Mouse (Mus musculus) embryo, embryonic 11.5 days (tissue): ENCODE measurements around the gene Lep.

Source experiments
- DNase-seq: peaks from one replicate; pipeline ENCODE4 v3.0.0-alpha.2; 2012; ENCODE audit warnings: low read depth, low spot score

The Lep gene

GRCm38 (mm10) chr6:29117417-29118104, 57.5 kb downstream of the Lep start:
- no peak for DNase-seq

DNA sequence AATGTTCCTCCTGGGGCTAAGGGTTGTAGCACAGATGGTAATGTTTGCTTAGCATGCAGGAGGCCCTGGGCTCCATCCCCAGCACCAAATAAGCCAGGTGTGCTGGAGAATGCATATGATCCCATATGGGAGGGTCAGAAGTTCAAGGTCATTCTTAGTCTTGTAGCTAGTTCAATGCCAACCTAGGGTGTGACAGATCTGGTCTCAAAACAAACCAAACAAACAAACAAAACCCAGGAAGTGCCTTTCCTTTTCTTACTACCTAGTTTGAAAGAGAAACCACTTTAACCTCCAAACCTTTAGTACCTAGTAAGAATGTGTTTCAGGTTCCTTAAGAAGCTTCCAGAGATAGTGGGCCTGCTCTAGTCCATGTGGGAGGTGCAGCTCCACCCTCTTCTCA, 58.2 kb downstream of the Lep start:
- DNase-seq, result no peak

GRCm38 (mm10) chr6:29118963-29119362, 58.9 kb downstream of the Lep start:
- DNase-seq, result no peak

DNA sequence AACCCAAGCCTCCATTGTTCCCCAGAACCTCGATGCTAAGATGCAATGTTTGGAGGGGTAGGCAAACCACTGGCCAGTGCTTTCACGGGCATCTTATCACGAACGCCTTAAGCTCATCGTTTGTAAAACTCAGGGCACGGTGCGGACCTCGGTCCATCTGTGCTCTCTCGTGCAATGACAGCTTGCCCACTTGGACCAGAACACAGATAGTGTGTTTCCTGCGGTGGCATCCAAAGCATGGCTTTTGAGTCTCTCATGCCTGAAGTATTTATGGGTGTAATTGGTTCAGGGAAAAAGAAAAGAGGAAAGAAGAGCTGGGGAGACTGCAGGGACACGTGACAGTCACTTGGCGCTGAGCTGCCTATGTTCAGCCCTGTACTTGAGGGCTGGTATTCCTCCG, 60.0 kb downstream of the Lep start:
- no peak for DNase-seq
